Mouse (Mus musculus) forebrain, embryonic 13.5 days (tissue): ENCODE results near the gene Hcn2. TPM values are rescaled to one million over a fixed set of nuclear protein-coding genes. Genes with fewer than 3 reads are reported as not detected.

Source experiments
- ATAC-seq: fragments of 200-750 bp; cut with Nextera tagmentation; 2 replicates; pipeline ENCODE4 v1.8.0; 2017
- H3K27ac ChIP-seq: fragments of 300-500 bp; sonication (generic); 2 replicates; pipeline ENCODE4 v1.5.1; 2015; ENCODE audit warnings: inconsistent platforms, mild to moderate bottlenecking, moderate library complexity
- H3K27me3 ChIP-seq: fragments of 300-500 bp; sonication (generic); 2 replicates; pipeline ENCODE4 v1.6.1; 2015; ENCODE audit warnings: mild to moderate bottlenecking, inconsistent platforms
- H3K36me3 ChIP-seq: fragments of 300-500 bp; sonication (generic); 2 replicates; pipeline ENCODE4 v1.6.1; 2015; ENCODE audit warnings: mild to moderate bottlenecking, inconsistent platforms; ENCODE audit not compliant: poor library complexity, severe bottlenecking
- H3K4me1 ChIP-seq: fragments of 300-500 bp; sonication (generic); 2 replicates; pipeline ENCODE4 v1.6.1; 2015; ENCODE audit warnings: inconsistent platforms
- H3K4me2 ChIP-seq: fragments of 300-500 bp; sonication (generic); 2 replicates; pipeline ENCODE4 v1.6.1; 2015; ENCODE audit warnings: inconsistent platforms, mild to moderate bottlenecking, moderate library complexity
- H3K4me3 ChIP-seq: fragments of 300-500 bp; sonication (generic); 2 replicates; pipeline ENCODE4 v1.5.1; 2015; ENCODE audit warnings: mild to moderate bottlenecking, inconsistent platforms
- H3K9ac ChIP-seq: fragments of 300-500 bp; sonication (generic); 2 replicates; pipeline ENCODE4 v1.6.1; 2015; ENCODE audit warnings: mild to moderate bottlenecking, inconsistent platforms
- H3K9me3 ChIP-seq: fragments of 300-500 bp; sonication (generic); replicated peaks from 2 replicates; pipeline ENCODE4 v1.6.1; 2016; ENCODE audit warnings: inconsistent platforms
- WGBS: fragments of 180-500 bp; shearing (Covaris S2); methylation state at CpG from one replicate; pipeline ENCODE4 v1.1.7; 2015; 5-methylcytosine and 5-hydroxymethylcytosine counted together
- polyA plus RNA-seq: library from polyadenylated mRNA; unstranded; fragments of >200 nt; fragmentation: Nextera tagmentation; extraction: Ambion mirVana; gene quantifications from 2 replicates; pipeline ENCODE4 v1.2.1, GENCODE M21; 2015

The Hcn2 gene
- polyA plus RNA-seq, 1 experiment from 2014 or later = 0.06 TPM

GRCm38 (mm10) chr10:79738259-79738658, 21.8 kb downstream of the Hcn2 start:
- Histone ChIP-seq H3K36me3 (peaks cover 98% of the 10 kb centered on the region), H3K27ac (no peak overlapping the region), H3K4me2 (no peak overlapping the region), H3K4me3 (no peak overlapping the region), H3K9me3 (peaks cover 32% of the 10 kb centered on the region), H3K27me3 (peaks cover 19% of the 10 kb centered on the region), H3K4me1 (0 out of 2 replicates have a peak, but pooled peaks cover 3% of the 10 kb centered on the region), H3K9ac (no peak overlapping the region)
- ATAC-seq = no peak
- 85% methylated on average over 10 of the region's 10 CpGs for WGBS

GRCm38 (mm10) chr10:79739234-79739633, 22.8 kb downstream of the Hcn2 start:
- ATAC-seq = no peak
- Histone ChIP-seq H3K9me3 (peaks cover 32% of the 10 kb centered on the region), H3K36me3 (peaks cover 98% of the 10 kb centered on the region), H3K27ac (no peak overlapping the region), H3K27me3 (peaks cover 19% of the 10 kb centered on the region), H3K4me1 (0 out of 2 replicates have a peak, but pooled peaks cover 3% of the 10 kb centered on the region), H3K4me2 (no peak overlapping the region), H3K4me3 (no peak overlapping the region), H3K9ac (no peak overlapping the region)
- WGBS = 96% methylated on average over 28 of the region's 28 CpGs

GRCm38 (mm10) chr10:79740863-79741262, 24.4 kb downstream of the Hcn2 start:
- 64% methylated on average over 11 of the region's 11 CpGs for WGBS
- ATAC-seq = no peak
- peaks cover 87% of the 10 kb centered on the region for H3K36me3 ChIP-seq
- H3K27me3 ChIP-seq = peaks cover 7% of the 10 kb centered on the region
- H3K4me3 ChIP-seq = no peak overlapping the region
- H3K9ac ChIP-seq = no peak overlapping the region
- H3K4me1 ChIP-seq = peaks cover 8% of the 10 kb centered on the region
- no peak overlapping the region for H3K27ac ChIP-seq
- peaks cover 29% of the 10 kb centered on the region for H3K9me3 ChIP-seq
- no peak overlapping the region for H3K4me2 ChIP-seq

- no peak for ATAC-seq
- no peaks in the 10 kb centered on the region for H3K27me3 ChIP-seq
- H3K9me3 ChIP-seq = peaks cover 24% of the 10 kb centered on the region
- WGBS = 90% methylated on average over 11 of the region's 11 CpGs
- H3K4me3 ChIP-seq = no peak overlapping the region
- H3K36me3 ChIP-seq = peaks cover 64% of the 10 kb centered on the region
- H3K27ac ChIP-seq = no peak overlapping the region
- H3K4me2 ChIP-seq = no peak overlapping the region
- peaks cover 12% of the 10 kb centered on the region for H3K4me1 ChIP-seq
- no peak overlapping the region for H3K9ac ChIP-seq
Observed at GRCm38 (mm10) chr10:79743161-79743560, 26.7 kb downstream of the Hcn2 start.

- no peak overlapping the region for H3K9ac ChIP-seq
- H3K4me1 ChIP-seq = peaks cover 12% of the 10 kb centered on the region
- peaks cover 57% of the 10 kb centered on the region for H3K36me3 ChIP-seq
- H3K4me3 ChIP-seq = no peak overlapping the region
- 91% methylated on average over 15 of the region's 15 CpGs for WGBS
- no peak overlapping the region for H3K27ac ChIP-seq
- no peak for ATAC-seq
- H3K9me3 ChIP-seq = peaks cover 19% of the 10 kb centered on the region
- no peak overlapping the region for H3K4me2 ChIP-seq
- H3K27me3 ChIP-seq = no peaks in the 10 kb centered on the region
Observed at GRCm38 (mm10) chr10:79743650-79744365, 27.4 kb downstream of the Hcn2 start.

GRCm38 (mm10) chr10:79745411-79745810, 29.0 kb downstream of the Hcn2 start:
- Histone ChIP-seq H3K9ac (peak overlapping the region; percentile 71), H3K36me3 (peaks cover 41% of the 10 kb centered on the region), H3K4me2 (peak overlapping the region; percentile 80), H3K4me1 (peaks cover 12% of the 10 kb centered on the region), H3K27ac (no peak overlapping the region), H3K4me3 (peak overlapping the region; percentile 63), H3K27me3 (no peaks in the 10 kb centered on the region), H3K9me3 (peaks cover 3% of the 10 kb centered on the region; the same call in 1 of the 2 replicates)
- no peak for ATAC-seq
- WGBS = 88% methylated on average over 3 of the region's 3 CpGs

- WGBS = 3% methylated on average over 38 of the region's 38 CpGs
- H3K4me1 ChIP-seq = peaks cover 12% of the 10 kb centered on the region
- H3K9ac ChIP-seq = peak within 1 kb of the TSS; percentile 71
- H3K36me3 ChIP-seq = peaks cover 34% of the 10 kb centered on the region
- no peaks in the 10 kb centered on the region for H3K9me3 ChIP-seq
- peak within 1 kb of the TSS; percentile 80 for H3K4me2 ChIP-seq
- no peak within 1 kb of the TSS for H3K27ac ChIP-seq
- peak within 1 kb of the TSS; percentile 63 for H3K4me3 ChIP-seq
- ATAC-seq = peak; percentile 98
- no peaks in the 10 kb centered on the region for H3K27me3 ChIP-seq
Observed at GRCm38 (mm10) chr10:79745898-79746773, 29.7 kb downstream of the Hcn2 start, which contains the start of gene Polrmt. TSS of gene Polrmt (minus strand) at chr10:79746581.

- Histone ChIP-seq H3K9me3 (no peaks in the 10 kb centered on the region), H3K4me1 (peaks cover 12% of the 10 kb centered on the region), H3K36me3 (peaks cover 28% of the 10 kb centered on the region), H3K9ac (peak overlapping the region; percentile 47; the same call in 1 of the 2 replicates), H3K27ac (no peak overlapping the region), H3K4me3 (peak overlapping the region; percentile 17), H3K4me2 (peak overlapping the region; percentile 80), H3K27me3 (no peaks in the 10 kb centered on the region)
- ATAC-seq = peak; percentile 78
- 23% methylated on average over 6 of the region's 6 CpGs for WGBS
Observed at GRCm38 (mm10) chr10:79746774-79747151, 30.3 kb downstream of the Hcn2 start.

- Histone ChIP-seq H3K27ac (no peak overlapping the region), H3K4me2 (no peak overlapping the region), H3K36me3 (peaks cover 12% of the 10 kb centered on the region), H3K9me3 (no peaks in the 10 kb centered on the region), H3K4me1 (peaks cover 12% of the 10 kb centered on the region), H3K27me3 (no peaks in the 10 kb centered on the region), H3K4me3 (no peak overlapping the region), H3K9ac (no peak overlapping the region)
- WGBS = 86% methylated on average over 6 of the region's 6 CpGs
- no peak for ATAC-seq
Observed at GRCm38 (mm10) chr10:79748496-79748895, 32.1 kb downstream of the Hcn2 start.

GRCm38 (mm10) chr10:79754856-79755516, 38.6 kb downstream of the Hcn2 start, which contains the start of gene Fgf22:
TSS of gene Fgf22 (plus strand) at chr10:79755076.
- H3K9ac ChIP-seq = peak within 1 kb of the TSS; percentile 58
- no peak within 1 kb of the TSS for H3K27ac ChIP-seq
- no peaks in the 10 kb centered on the region for H3K27me3 ChIP-seq
- ATAC-seq = peak; percentile 82
- peak within 1 kb of the TSS; percentile 76 for H3K4me2 ChIP-seq
- H3K4me1 ChIP-seq = peaks cover 10% of the 10 kb centered on the region
- WGBS = 1% methylated on average over 36 of the region's 36 CpGs
- peaks cover 42% of the 10 kb centered on the region for H3K36me3 ChIP-seq
- H3K4me3 ChIP-seq = peak within 1 kb of the TSS; percentile 41
- no peaks in the 10 kb centered on the region for H3K9me3 ChIP-seq

- Histone ChIP-seq H3K27me3 (no peaks in the 10 kb centered on the region), H3K9me3 (no peaks in the 10 kb centered on the region), H3K4me3 (no peak overlapping the region), H3K4me1 (peaks cover 10% of the 10 kb centered on the region), H3K4me2 (0 out of 2 replicates have a peak overlapping the region, but pooled peaks have one; percentile 76), H3K36me3 (peaks cover 51% of the 10 kb centered on the region), H3K9ac (no peak overlapping the region), H3K27ac (no peak overlapping the region)
- WGBS = 80% methylated on average over 3 of the region's 3 CpGs
- no peak for ATAC-seq
Observed at GRCm38 (mm10) chr10:79755854-79756253, 39.4 kb downstream of the Hcn2 start.
